ENCODE assay signal across 9 mouse cellular contexts in genomic region chr5:124029220-124030035, GRCm38 (mm10). TPM values are rescaled to one million over a fixed set of nuclear protein-coding genes. Genes with fewer than 3 reads are reported as not detected.
DNase-seq lines count a peak whose midpoint lies in the region; ATAC-seq lines count a peak whose summit lies in the region.
"Had no signal": no experiment of that assay in that cellular context is flagged by ENCODE, and none has a peak within 500 bp of the region (broad histone marks: within the 10 kb centered on the region; RNA-seq: fewer than 3 reads in every experiment).

No protein-coding gene starts in this region.

- no peak overlapping the region for H3K4me3 ChIP-seq in limb, embryonic 13.5 days
- no peak overlapping the region for H3K4me3 ChIP-seq in limb, embryonic 10.5 days
- H3K4me3 ChIP-seq in hindbrain, embryonic 15.5 days = peak overlapping the region; percentile 79
- H3K4me3 ChIP-seq in neural tube, embryonic 13.5 days = peak overlapping the region; percentile 94

- H3K27me3 ChIP-seq in limb, embryonic 13.5 days = no peaks in the 10 kb centered on the region
- no peaks in the 10 kb centered on the region for H3K27me3 ChIP-seq in limb, embryonic 10.5 days (ENCODE audit: low read depth, poor library complexity, severe bottlenecking)
- H3K27me3 ChIP-seq in hindbrain, embryonic 15.5 days = no peaks in the 10 kb centered on the region
- H3K27me3 ChIP-seq in neural tube, embryonic 13.5 days = no peaks in the 10 kb centered on the region

- no peak overlapping the region for H3K27ac ChIP-seq in limb, embryonic 13.5 days
- H3K27ac ChIP-seq in limb, embryonic 10.5 days = no peak overlapping the region
- peak overlapping the region; percentile 93 for H3K27ac ChIP-seq in hindbrain, embryonic 15.5 days (replicated peaks)
- H3K27ac ChIP-seq in neural tube, embryonic 13.5 days (replicated peaks) = peak overlapping the region; percentile 95

- no peaks in the 10 kb centered on the region for H3K9me3 ChIP-seq in limb, embryonic 13.5 days
- no peaks in the 10 kb centered on the region for H3K9me3 ChIP-seq in limb, embryonic 10.5 days (replicated peaks)
- no peaks in the 10 kb centered on the region for H3K9me3 ChIP-seq in hindbrain, embryonic 15.5 days
- no peaks in the 10 kb centered on the region for H3K9me3 ChIP-seq in neural tube, embryonic 13.5 days

- peaks cover 20% of the 10 kb centered on the region for H3K36me3 ChIP-seq in limb, embryonic 13.5 days
- peaks cover 45% of the 10 kb centered on the region for H3K36me3 ChIP-seq in limb, embryonic 10.5 days
- no peaks in the 10 kb centered on the region for H3K36me3 ChIP-seq in hindbrain, embryonic 15.5 days
- no peaks in the 10 kb centered on the region for H3K36me3 ChIP-seq in neural tube, embryonic 13.5 days

- H3K9ac ChIP-seq in limb, embryonic 13.5 days = no peak overlapping the region
- peak overlapping the region; percentile 92; the same call in 1 of the 2 replicates for H3K9ac ChIP-seq in hindbrain, embryonic 15.5 days
- peak overlapping the region; percentile 98 for H3K9ac ChIP-seq in neural tube, embryonic 13.5 days

- WGBS in limb, embryonic 13.5 days = 91% methylated on average over 19 of the region's 19 CpGs
- WGBS in limb, embryonic 10.5 days = 93% methylated on average over 19 of the region's 19 CpGs
- 66% methylated on average over 19 of the region's 19 CpGs for WGBS in hindbrain, embryonic 15.5 days
- 76% methylated on average over 19 of the region's 19 CpGs for WGBS in neural tube, embryonic 13.5 days

- H3K4me1 ChIP-seq in limb, embryonic 13.5 days = peaks cover 61% of the 10 kb centered on the region
- H3K4me1 ChIP-seq in limb, embryonic 10.5 days = peaks cover 35% of the 10 kb centered on the region
- H3K4me1 ChIP-seq in hindbrain, embryonic 15.5 days (replicated peaks) = peaks cover 56% of the 10 kb centered on the region
- peaks cover 63% of the 10 kb centered on the region for H3K4me1 ChIP-seq in neural tube, embryonic 13.5 days (replicated peaks)

- peak overlapping the region; percentile 90 for H3K4me2 ChIP-seq in limb, embryonic 13.5 days (replicated peaks)
- H3K4me2 ChIP-seq in hindbrain, embryonic 15.5 days = peak overlapping the region; percentile 67
- H3K4me2 ChIP-seq in neural tube, embryonic 13.5 days = peak overlapping the region; percentile 74

- peak; percentile 46 for DNase-seq in CD4-positive, CD25-positive, alpha-beta regulatory T cell, adult 2 months (ENCODE audit: low read depth, low spot score)
- DNase-seq in limb, embryonic 10.5 days (ENCODE audit: low spot score) = no peak
- no peak for DNase-seq in frontal cortex, postnatal 10 days (ENCODE audit: low spot score in 2 of 2)
- no peak for DNase-seq in kidney, postnatal 36 days
- DNase-seq: kidney, adult 9 months had no signal

- ATAC-seq in CD4-positive, CD25-positive, alpha-beta regulatory T cell, adult 4 months = no peak
- no peak for ATAC-seq in limb, embryonic 13.5 days (ENCODE audit: low FRiP score, low read depth)
- no peak for ATAC-seq in hindbrain, embryonic 15.5 days (ENCODE audit: low FRiP score, low read depth)
- ATAC-seq in neural tube, embryonic 13.5 days (ENCODE audit: low read depth) = no peak

RNA-seq across cellular contexts. Expression of gene Vps37b, which starts 2.6 kb away (rescaled TPM):
- 10 to 100 TPM; 17.8 to 22.1 TPM for polyA plus RNA-seq in CD4-positive, CD25-positive, alpha-beta regulatory T cell, adult 4 months (2017; shearing (Covaris generic))
- polyA plus RNA-seq in limb, embryonic 13.5 days (2015; fragmentation: Nextera tagmentation; extraction: Ambion mirVana) = 40.9 and 43.7 TPM in 2 replicates
- polyA plus RNA-seq in limb, embryonic 10.5 days (2016; fragmentation: Nextera tagmentation; extraction: Ambion mirVana) = 40.5 and 42.6 TPM in 2 replicates
- 75.5 and 82.4 TPM in 2 replicates for polyA plus RNA-seq in hindbrain, embryonic 15.5 days (2015; fragmentation: Nextera tagmentation; extraction: Ambion mirVana)
- 77.5 and 78.5 TPM in 2 replicates for polyA plus RNA-seq in neural tube, embryonic 13.5 days (2015; fragmentation: Nextera tagmentation; extraction: Ambion mirVana)

RNA-seq across cellular contexts. Expression of gene Hip1r, which starts 56.0 kb away (rescaled TPM):
- 10 to 100 TPM; 11.0 to 12.1 TPM for polyA plus RNA-seq in CD4-positive, CD25-positive, alpha-beta regulatory T cell, adult 4 months (2017; shearing (Covaris generic))
- 8.6 and 8.8 TPM in 2 replicates for polyA plus RNA-seq in limb, embryonic 13.5 days (2015; fragmentation: Nextera tagmentation; extraction: Ambion mirVana)
- 7.1 and 8.3 TPM in 2 replicates for polyA plus RNA-seq in limb, embryonic 10.5 days (2016; fragmentation: Nextera tagmentation; extraction: Ambion mirVana)
- polyA plus RNA-seq in hindbrain, embryonic 15.5 days (2015; fragmentation: Nextera tagmentation; extraction: Ambion mirVana) = 33.9 and 34.2 TPM in 2 replicates
- 17.1 and 22.3 TPM in 2 replicates for polyA plus RNA-seq in neural tube, embryonic 13.5 days (2015; fragmentation: Nextera tagmentation; extraction: Ambion mirVana)

Comparison
In these comparisons a context has a peak if more than half of its experiments do, and no peak if none do; other contexts are left out.
1. H3K27ac ChIP-seq: peak in hindbrain, embryonic 15.5 days (single experiment) and neural tube, embryonic 13.5 days (single experiment); none in limb, embryonic 13.5 days (single experiment) and limb, embryonic 10.5 days (single experiment).
2. H3K4me3 ChIP-seq: peak in hindbrain, embryonic 15.5 days (single experiment) and neural tube, embryonic 13.5 days (single experiment); none in limb, embryonic 13.5 days (single experiment) and limb, embryonic 10.5 days (single experiment).
3. Peak in every context shown above with its lines, with median percentiles within 50 percentile points of each other: H3K4me2 ChIP-seq.